Mouse (Mus musculus): Measurements from ENCODE around the gene Set. TPM values are rescaled to one million over a fixed set of nuclear protein-coding genes. Genes with fewer than 3 reads are reported as not detected.
A peak's percentile ranks its signal among the peaks of the same experiment; 100 is the strongest.

Gene Set
- polyA plus RNA-seq, 2 experiments: 159 to 179 TPM

DNA sequence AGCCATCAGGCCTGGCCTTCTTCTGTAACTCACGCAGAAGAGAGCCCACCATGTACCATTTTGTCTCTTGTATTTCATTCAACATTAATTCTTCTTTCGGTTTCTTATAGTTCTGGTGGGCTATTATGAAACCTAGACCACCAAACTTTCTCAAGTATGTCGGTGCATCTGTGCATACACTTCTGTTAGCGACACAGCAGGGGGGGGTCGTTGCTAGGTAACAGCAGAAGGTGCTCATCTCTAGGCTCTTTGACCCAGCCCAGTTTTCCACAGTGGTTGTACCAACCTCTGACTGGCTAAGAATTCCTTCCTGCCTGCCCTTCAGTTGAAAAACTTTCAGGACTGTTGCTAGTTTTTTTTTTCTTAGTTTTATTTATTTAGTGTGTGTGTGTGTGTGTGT is 1.2 kb downstream of the Set start:
- 69% methylated on average over 5 of the region's 5 CpGs for WGBS (ENCODE audit: insufficient replicate concordance)
- H3K4me1 ChIP-seq (replicated peaks; ENCODE audit: control insufficient read depth in 2 of 2, insufficient read depth in 2 of 2, low read length in 1 of 2): peaks cover 4 to 15% of the 10 kb centered on the region in 2 experiments
- ATAC-seq (ENCODE audit: insufficient read depth): no peak
- H3K27me3 ChIP-seq (ENCODE audit: control insufficient read depth, insufficient read depth, low read length): no peaks in the 10 kb centered on the region; the same call in 1 of the 2 replicates
- H3K9ac ChIP-seq (replicated peaks): no peak overlapping the region
- DNase-seq (ENCODE audit: low read depth in 3 of 3, low spot score in 3 of 3): no peak
- no peaks in the 10 kb centered on the region for H3K36me3 ChIP-seq (replicated peaks; ENCODE audit: control insufficient read depth, insufficient read depth, low read depth)
- no peaks in the 10 kb centered on the region for H3K9me3 ChIP-seq (ENCODE audit: control insufficient read depth, low read length)
- H3K4me2 ChIP-seq (ENCODE audit: low read depth): no peak overlapping the region
- TF ChIP-seq CTCF (IDR thresholded peaks at IDR 0.05; ENCODE audit: low read depth): no peak
- no peak for TF ChIP-seq EP300 (IDR thresholded peaks at IDR 0.05; ENCODE audit: low read depth)
- H3K4me3 ChIP-seq (ENCODE audit: insufficient read depth in 1 of 2, low read depth in 2 of 2, low read length in 2 of 2): no peak overlapping the region
- H3K27ac ChIP-seq: no peak overlapping the region

- Histone ChIP-seq H3K4me3 (ENCODE audit: insufficient read depth in 1 of 2, low read depth in 2 of 2, low read length in 2 of 2) (peak overlapping the region; percentile 79 to 85), H3K36me3 (replicated peaks; ENCODE audit: control insufficient read depth, insufficient read depth, low read depth) (no peaks in the 10 kb centered on the region), H3K9me3 (ENCODE audit: control insufficient read depth, low read length) (no peaks in the 10 kb centered on the region), H3K4me1 (replicated peaks; ENCODE audit: control insufficient read depth in 2 of 2, insufficient read depth in 2 of 2, low read length in 1 of 2) (peaks cover 24 to 28% of the 10 kb centered on the region in 2 experiments), H3K9ac (replicated peaks) (peak overlapping the region; percentile 87), H3K27ac (peak overlapping the region; percentile 65; the same call in 1 of the 2 replicates), H3K4me2 (ENCODE audit: low read depth) (peak overlapping the region; percentile 98), H3K27me3 (ENCODE audit: control insufficient read depth, insufficient read depth, low read length) (no peaks in the 10 kb centered on the region)
- WGBS (ENCODE audit: insufficient replicate concordance): 6% methylated on average over 37 of the region's 37 CpGs
- no peak for TF ChIP-seq CTCF (IDR thresholded peaks at IDR 0.05; ENCODE audit: low read depth)
- TF ChIP-seq EP300 (IDR thresholded peaks at IDR 0.05; ENCODE audit: low read depth): no peak
- ATAC-seq (ENCODE audit: insufficient read depth) (no peak), DNase-seq (ENCODE audit: low read depth in 3 of 3, low spot score in 3 of 3) (no peak)
Observed at GRCm38 (mm10) chr2:30061215-30062166, 4.3 kb downstream of the Set start.

- Histone ChIP-seq H3K27ac (peak overlapping the region; percentile 65), H3K27me3 (ENCODE audit: control insufficient read depth, insufficient read depth, low read length) (no peaks in the 10 kb centered on the region), H3K4me2 (ENCODE audit: low read depth) (peak overlapping the region; percentile 98), H3K9ac (replicated peaks) (peak overlapping the region; percentile 87), H3K4me1 (replicated peaks; ENCODE audit: control insufficient read depth in 2 of 2, insufficient read depth in 2 of 2, low read length in 1 of 2) (peaks cover 23 to 24% of the 10 kb centered on the region in 2 experiments), H3K4me3 (ENCODE audit: insufficient read depth in 1 of 2, low read depth in 2 of 2, low read length in 2 of 2) (peak overlapping the region; percentile 79 to 85), H3K9me3 (ENCODE audit: control insufficient read depth, low read length) (no peaks in the 10 kb centered on the region), H3K36me3 (replicated peaks; ENCODE audit: control insufficient read depth, insufficient read depth, low read depth) (no peaks in the 10 kb centered on the region)
- under 1% methylated on average over 40 of the region's 40 CpGs for WGBS (ENCODE audit: insufficient replicate concordance)
- ATAC-seq (ENCODE audit: insufficient read depth) (peak; percentile 17; the same call in 1 of the 2 replicates), DNase-seq (ENCODE audit: low read depth in 3 of 3, low spot score in 3 of 3) (peak in 2 of 3 experiments; percentile 53 to 66)
- no peak for TF ChIP-seq EP300 (IDR thresholded peaks at IDR 0.05; ENCODE audit: low read depth)
- TF ChIP-seq CTCF (IDR thresholded peaks at IDR 0.05; ENCODE audit: low read depth): no peak
Observed at GRCm38 (mm10) chr2:30062249-30063093, 5.3 kb downstream of the Set start.

GRCm38 (mm10) chr2:30063235-30063634 is 6.1 kb downstream of the Set start:
- ATAC-seq (ENCODE audit: insufficient read depth) (no peak), DNase-seq (ENCODE audit: low read depth in 3 of 3, low spot score in 3 of 3) (no peak)
- TF ChIP-seq CTCF (IDR thresholded peaks at IDR 0.05; ENCODE audit: low read depth): no peak
- TF ChIP-seq EP300 (IDR thresholded peaks at IDR 0.05; ENCODE audit: low read depth): no peak
- WGBS (ENCODE audit: insufficient replicate concordance): 2% methylated on average over 8 of the region's 8 CpGs
- no peaks in the 10 kb centered on the region for H3K9me3 ChIP-seq (ENCODE audit: control insufficient read depth, low read length)
- peaks cover 24 to 27% of the 10 kb centered on the region in 2 experiments for H3K4me1 ChIP-seq (replicated peaks; ENCODE audit: control insufficient read depth in 2 of 2, insufficient read depth in 2 of 2, low read length in 1 of 2)
- peak overlapping the region; percentile 98 for H3K4me2 ChIP-seq (ENCODE audit: low read depth)
- peak overlapping the region; percentile 87 for H3K9ac ChIP-seq (replicated peaks)
- peak overlapping the region; percentile 65 for H3K27ac ChIP-seq
- H3K36me3 ChIP-seq (replicated peaks; ENCODE audit: control insufficient read depth, insufficient read depth, low read depth): peaks cover 3% of the 10 kb centered on the region
- H3K4me3 ChIP-seq (ENCODE audit: insufficient read depth in 1 of 2, low read depth in 2 of 2, low read length in 2 of 2): peak overlapping the region; percentile 79 to 85
- H3K27me3 ChIP-seq (ENCODE audit: control insufficient read depth, insufficient read depth, low read length): no peaks in the 10 kb centered on the region
